Mouse (Mus musculus) erythroblast, embryonic 14.5 days (primary cell): ENCODE data around the gene Chst11. TPM values are rescaled to one million over a fixed set of nuclear protein-coding genes. Genes with fewer than 3 reads are reported as not detected.

ENCODE experiments used
- H3K27me3 ChIP-seq: 2 replicates; pipeline ENCODE4 v1.6.1; 2012; ENCODE audit warnings: inconsistent platforms; ENCODE audit not compliant: control insufficient read depth
- H3K36me3 ChIP-seq: 2 replicates; pipeline ENCODE4 v1.6.1; 2012; ENCODE audit warnings: mild to moderate bottlenecking, inconsistent platforms; ENCODE audit not compliant: control insufficient read depth
- H3K4me1 ChIP-seq: 2 replicates; pipeline ENCODE4 v1.6.1; 2012; ENCODE audit warnings: inconsistent platforms; ENCODE audit not compliant: control insufficient read depth
- H3K4me3 ChIP-seq: replicated peaks from 2 replicates; pipeline ENCODE3; 2012; ENCODE audit warnings: moderate library complexity, mild to moderate bottlenecking, inconsistent platforms
- H3K9me3 ChIP-seq: 2 replicates; pipeline ENCODE4 v1.6.1; 2012; ENCODE audit warnings: low read length, inconsistent platforms, mixed read lengths; ENCODE audit not compliant: control insufficient read depth
- GATA1 ChIP-seq: IDR thresholded peaks from 2 replicates; pipeline ENCODE4 v1.6.1; 2012; ENCODE audit warnings: low read length, inconsistent platforms, mixed read lengths
- TAL1 ChIP-seq: IDR thresholded peaks from 3 replicates; pipeline ENCODE4 v1.6.1; 2012; ENCODE audit warnings: low read length, inconsistent platforms, mixed read lengths
- polyA plus RNA-seq: library from polyadenylated mRNA; stranded (reverse); fragments of >175 nt; gene quantifications from 2 replicates; pipeline ENCODE4 v1.2.3, GENCODE M21; 2012

Gene Chst11
- polyA plus RNA-seq, 1 experiment = 0.61 TPM

DNA sequence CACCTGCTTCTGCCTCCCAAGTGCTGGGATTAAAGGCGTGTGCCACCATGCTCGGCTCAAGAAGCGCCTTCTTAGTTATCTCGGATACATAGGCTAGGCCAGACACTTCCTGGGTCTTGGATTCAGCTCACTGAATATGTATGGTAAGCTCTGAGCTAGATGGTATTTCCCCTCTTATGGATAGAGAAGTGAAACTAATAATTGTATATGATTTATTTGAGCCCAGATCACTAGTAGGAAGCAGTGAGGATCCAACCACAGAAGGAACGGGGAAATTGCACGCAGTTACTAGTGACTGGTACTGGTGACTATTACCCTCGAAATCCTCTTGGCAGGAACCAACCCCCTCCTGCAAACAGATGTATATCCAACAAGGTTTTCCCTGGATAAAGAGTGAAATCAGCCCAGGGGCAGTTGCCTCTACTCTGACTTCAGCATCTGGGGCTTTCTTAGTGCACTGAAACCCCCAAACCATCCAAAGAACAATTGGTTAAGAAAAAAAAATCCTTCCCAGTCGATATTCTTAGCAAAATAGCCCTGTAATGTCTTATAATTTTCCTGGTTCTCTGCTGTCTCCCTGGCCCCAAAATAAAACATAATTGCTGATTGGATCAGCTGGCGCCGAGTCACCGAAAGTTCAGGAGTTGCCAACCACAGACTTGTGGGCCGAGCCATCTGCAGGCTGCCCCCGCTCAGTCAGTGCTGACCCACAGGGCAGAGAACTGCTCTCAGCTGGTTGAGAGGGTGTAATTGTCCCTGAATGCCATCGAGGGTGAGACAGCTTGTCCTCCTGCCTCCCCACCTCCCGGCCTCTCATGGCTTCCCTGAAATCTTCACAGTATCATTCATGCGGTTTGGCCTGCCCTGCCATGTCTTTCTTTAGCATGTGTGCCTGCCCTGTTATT is 109.8 kb downstream of the Chst11 start:
- TF ChIP-seq TAL1 (no peak), GATA1 (no peak)
- Histone ChIP-seq H3K9me3 (no peaks in the 10 kb centered on the region), H3K27me3 (no peaks in the 10 kb centered on the region), H3K36me3 (peaks cover 22% of the 10 kb centered on the region), H3K4me3 (no peak overlapping the region), H3K4me1 (no peaks in the 10 kb centered on the region; the same call in 1 of the 2 replicates)

DNA sequence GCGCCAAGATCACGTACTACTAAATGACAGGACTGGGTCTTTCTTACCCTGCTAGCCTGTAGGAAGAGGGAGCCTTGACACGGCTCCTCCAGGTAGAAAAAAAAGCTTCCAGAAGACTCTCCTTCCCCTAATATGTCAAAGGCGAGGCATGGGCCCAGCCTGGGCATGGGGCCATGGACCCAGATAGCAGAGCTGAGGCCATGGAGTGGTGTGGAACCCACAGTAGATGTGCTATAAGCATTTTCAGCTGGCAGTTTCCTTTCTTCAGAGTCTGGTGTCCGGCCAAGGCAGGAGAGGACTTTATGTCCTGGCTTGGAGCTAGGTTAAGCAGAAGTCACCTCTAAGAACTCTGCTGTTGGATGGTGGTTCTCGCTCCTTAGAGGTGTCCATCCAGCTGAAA is 111.0 kb downstream of the Chst11 start:
- peaks cover 22% of the 10 kb centered on the region for H3K36me3 ChIP-seq
- H3K4me1 ChIP-seq = no peaks in the 10 kb centered on the region; the same call in 1 of the 2 replicates

DNA sequence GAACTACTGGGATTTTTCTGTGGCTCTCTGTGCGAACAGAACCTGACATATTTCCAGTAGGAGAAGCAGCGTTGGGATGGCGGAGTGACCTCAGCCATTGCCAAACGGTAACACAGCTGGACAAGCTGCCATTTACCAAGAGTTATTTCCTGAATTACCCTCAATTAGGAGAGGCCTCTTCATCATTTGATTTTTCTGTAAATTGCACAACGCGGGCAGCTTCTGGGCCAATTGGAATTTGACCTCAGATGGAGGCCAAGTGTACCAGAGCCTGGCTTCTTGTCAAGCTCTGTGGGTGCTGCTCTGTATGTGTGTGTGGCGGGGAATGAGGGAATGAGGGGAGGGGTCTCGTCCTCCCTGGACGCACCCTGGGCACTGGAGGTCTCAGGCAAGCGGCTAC is 113.6 kb downstream of the Chst11 start:
- H3K36me3 ChIP-seq = no peaks in the 10 kb centered on the region; the same call in 1 of the 2 replicates
- H3K4me3 ChIP-seq = no peak overlapping the region
- no peaks in the 10 kb centered on the region for H3K9me3 ChIP-seq
- H3K27me3 ChIP-seq = no peaks in the 10 kb centered on the region
- H3K4me1 ChIP-seq = no peaks in the 10 kb centered on the region; the same call in 1 of the 2 replicates
- TF ChIP-seq TAL1 (no peak), GATA1 (no peak)

More for the DNA sequence above, 111.0 kb downstream of the Chst11 start:
- H3K9me3 ChIP-seq = no peaks in the 10 kb centered on the region
- TF ChIP-seq TAL1 (no peak), GATA1 (no peak)
- no peaks in the 10 kb centered on the region for H3K27me3 ChIP-seq
- H3K4me3 ChIP-seq = no peak overlapping the region

DNA sequence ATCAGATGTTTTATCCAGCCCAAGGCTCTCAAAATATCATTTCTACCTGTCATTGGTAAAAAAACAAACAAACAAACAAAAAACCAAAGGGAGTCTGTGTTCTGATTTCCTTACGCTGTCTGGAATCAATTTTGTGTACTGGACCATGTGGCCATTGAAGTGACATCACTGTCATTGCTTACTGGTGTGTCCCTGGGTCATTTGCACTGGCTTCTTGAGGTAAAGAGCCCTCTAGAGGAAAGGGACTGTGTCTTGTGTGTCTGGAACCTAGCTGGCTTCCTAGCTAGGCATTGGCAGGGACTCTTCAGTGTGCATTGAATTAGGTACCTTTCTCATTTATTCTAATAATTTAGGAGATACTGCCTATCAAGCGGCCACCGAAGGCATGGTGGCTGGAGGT is 114.4 kb downstream of the Chst11 start:
- Histone ChIP-seq H3K27me3 (no peaks in the 10 kb centered on the region), H3K9me3 (no peaks in the 10 kb centered on the region), H3K4me3 (no peak overlapping the region), H3K36me3 (no peaks in the 10 kb centered on the region; the same call in 1 of the 2 replicates), H3K4me1 (no peaks in the 10 kb centered on the region; the same call in 1 of the 2 replicates)
- TF ChIP-seq GATA1 (no peak), TAL1 (no peak)

DNA sequence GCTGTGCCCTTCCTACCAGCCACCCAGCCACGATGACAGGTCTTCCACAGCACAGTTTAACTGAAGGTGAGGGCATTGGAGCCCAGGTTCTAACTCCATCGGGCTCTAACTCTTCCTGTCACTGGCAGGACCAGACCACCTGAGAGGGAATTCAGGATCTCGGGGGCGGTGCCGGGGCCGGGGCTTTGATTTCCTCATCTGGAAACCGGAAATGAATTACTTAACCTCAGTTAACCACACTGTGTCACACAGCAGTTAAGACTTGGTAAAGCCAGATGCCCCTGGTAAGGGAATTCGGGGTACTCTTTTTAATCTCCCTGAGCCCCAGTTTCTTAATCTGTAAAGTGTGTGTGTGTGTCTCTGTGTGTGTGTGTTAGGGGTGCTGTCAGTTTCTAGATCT is 115.6 kb downstream of the Chst11 start:
- Histone ChIP-seq H3K36me3 (no peaks in the 10 kb centered on the region), H3K4me1 (no peaks in the 10 kb centered on the region; the same call in 1 of the 2 replicates), H3K9me3 (no peaks in the 10 kb centered on the region), H3K4me3 (no peak overlapping the region), H3K27me3 (no peaks in the 10 kb centered on the region)
- TF ChIP-seq TAL1 (no peak), GATA1 (no peak)

DNA sequence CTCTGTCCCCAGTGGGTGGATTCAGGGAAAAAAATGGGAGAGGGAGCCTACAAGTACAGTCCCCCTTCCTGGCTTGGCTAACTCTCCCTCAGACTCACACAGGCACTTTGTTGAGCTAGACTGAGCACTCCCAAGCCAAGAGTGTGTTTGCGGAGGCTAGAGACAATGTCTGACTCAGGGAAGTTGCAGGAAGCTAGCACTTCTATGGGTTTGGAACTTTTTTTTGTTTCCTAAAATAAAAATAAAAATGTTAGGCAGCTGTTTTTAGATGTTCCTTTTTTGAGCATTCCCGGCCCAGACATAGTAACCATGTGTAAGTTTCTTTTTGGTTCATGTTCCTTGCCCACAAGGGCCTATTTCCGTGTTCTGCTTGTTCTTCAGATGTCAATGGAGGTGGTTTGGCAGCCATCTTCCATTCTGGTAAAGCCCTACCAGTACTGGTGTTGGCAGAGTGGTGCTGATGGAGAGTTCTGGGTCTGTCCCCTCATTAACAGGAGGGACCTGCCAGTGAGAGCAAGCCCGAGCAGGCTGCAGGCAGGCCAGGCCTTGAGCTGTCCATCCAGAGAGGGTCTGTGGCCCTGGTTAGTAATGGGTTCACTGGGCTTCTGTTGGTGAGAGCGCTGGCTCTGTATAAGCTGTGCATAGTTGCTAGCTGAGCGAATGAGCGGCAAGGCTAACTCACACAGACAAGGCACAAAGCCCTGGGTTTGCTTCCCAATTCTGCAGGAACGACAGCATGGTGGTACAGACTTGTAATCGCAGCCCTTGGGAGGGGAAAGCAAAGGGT is 116.3 kb downstream of the Chst11 start:
- Histone ChIP-seq H3K9me3 (no peaks in the 10 kb centered on the region), H3K27me3 (no peaks in the 10 kb centered on the region), H3K36me3 (no peaks in the 10 kb centered on the region), H3K4me1 (no peaks in the 10 kb centered on the region; the same call in 1 of the 2 replicates), H3K4me3 (no peak overlapping the region)
- TF ChIP-seq GATA1 (no peak), TAL1 (no peak)

DNA sequence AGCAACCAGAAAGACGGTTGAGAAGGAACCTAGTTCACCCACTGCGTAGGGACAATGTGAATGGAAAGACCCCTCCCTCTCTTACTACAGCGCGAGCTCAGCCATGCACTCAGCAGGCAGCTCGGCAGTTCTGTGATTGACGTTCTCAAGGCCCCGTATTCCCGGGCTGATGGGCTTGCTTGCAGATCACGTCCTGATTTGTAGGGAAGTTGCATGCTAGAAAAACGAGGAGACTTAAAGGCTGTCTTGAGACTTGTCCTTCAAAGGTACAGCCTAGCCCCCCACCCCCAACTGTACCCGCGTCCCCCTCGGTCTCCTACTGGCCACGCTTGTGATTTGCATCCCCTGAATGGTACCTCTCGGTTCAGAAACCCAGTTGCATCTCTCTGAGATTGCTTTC is 117.4 kb downstream of the Chst11 start:
- H3K36me3 ChIP-seq = no peaks in the 10 kb centered on the region
- TF ChIP-seq TAL1 (no peak), GATA1 (no peak)

DNA sequence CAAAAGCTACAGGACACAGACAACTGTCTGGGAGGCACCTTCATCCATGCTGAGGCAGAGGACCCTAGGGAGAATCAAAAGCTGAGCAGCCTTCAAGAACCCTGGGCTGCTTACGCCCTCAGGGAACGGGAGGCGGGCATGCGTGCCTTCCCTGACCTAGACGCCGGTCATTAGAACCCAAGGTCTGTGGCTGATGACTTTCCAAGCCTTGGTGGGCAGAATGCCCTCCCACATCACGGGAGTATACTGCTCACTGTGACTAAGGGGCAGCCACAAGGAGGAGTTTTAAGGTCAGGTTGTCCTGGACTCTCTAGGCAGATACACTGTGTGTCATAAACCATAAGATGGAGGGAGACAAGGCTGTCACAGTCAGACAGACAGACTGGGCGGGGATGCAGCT is 118.9 kb downstream of the Chst11 start:
- no peaks in the 10 kb centered on the region for H3K9me3 ChIP-seq
- H3K36me3 ChIP-seq = no peaks in the 10 kb centered on the region
- H3K27me3 ChIP-seq = no peaks in the 10 kb centered on the region
- H3K4me1 ChIP-seq = peaks cover 3% of the 10 kb centered on the region
- no peak overlapping the region for H3K4me3 ChIP-seq
- no peak for TF ChIP-seq TAL1
- no peak for TF ChIP-seq GATA1

More for the DNA sequence above, 117.4 kb downstream of the Chst11 start:
- Histone ChIP-seq H3K27me3 (no peaks in the 10 kb centered on the region), H3K4me3 (no peak overlapping the region), H3K4me1 (no peaks in the 10 kb centered on the region; the same call in none of the 2 replicates), H3K9me3 (no peaks in the 10 kb centered on the region)
